Mouse (Mus musculus): ENCODE data around the gene Dgke. TPM values are rescaled to one million over a fixed set of nuclear protein-coding genes. Genes with fewer than 3 reads are reported as not detected.

Gene Dgke
- polyA plus RNA-seq, 1 experiment from 2014 or later = 1.9 TPM

GRCm38 (mm10) chr11:89068649-89069048, 2.0 kb upstream of the Dgke start:
- no peak overlapping the region for H3K4me3 ChIP-seq (ENCODE audit: low read depth, low read length)
- H3K9ac ChIP-seq (ENCODE audit: low read depth, low read length) = no peak overlapping the region
- no peaks in the 10 kb centered on the region; the same call in none of the 2 replicates for H3K4me1 ChIP-seq (replicated peaks; ENCODE audit: control insufficient read depth, insufficient read depth, low read length)
- H3K27ac ChIP-seq (ENCODE audit: low read depth, low read length) = no peak overlapping the region
- no peaks in the 10 kb centered on the region for H3K36me3 ChIP-seq (ENCODE audit: control insufficient read depth, insufficient read depth, low read length)
- H3K9me3 ChIP-seq (ENCODE audit: control insufficient read depth, low read length) = no peaks in the 10 kb centered on the region
- no peaks in the 10 kb centered on the region for H3K27me3 ChIP-seq (replicated peaks; ENCODE audit: control insufficient read depth, insufficient read depth, low read length)
- WGBS = 90% methylated on average over 14 of the region's 14 CpGs
- H3K4me2 ChIP-seq = no peak overlapping the region
- no peak for DNase-seq (ENCODE audit: low spot score)
- no peak for ATAC-seq (replicated peaks; ENCODE audit: low FRiP score)

- H3K9me3 ChIP-seq (ENCODE audit: control insufficient read depth, low read length) = no peaks in the 10 kb centered on the region
- no peak for DNase-seq (ENCODE audit: low spot score)
- H3K4me1 ChIP-seq (replicated peaks; ENCODE audit: control insufficient read depth, insufficient read depth, low read length) = no peaks in the 10 kb centered on the region; the same call in none of the 2 replicates
- H3K36me3 ChIP-seq (ENCODE audit: control insufficient read depth, insufficient read depth, low read length) = no peaks in the 10 kb centered on the region
- no peak overlapping the region for H3K4me3 ChIP-seq (ENCODE audit: low read depth, low read length)
- no peak overlapping the region for H3K9ac ChIP-seq (ENCODE audit: low read depth, low read length)
- no peak overlapping the region for H3K4me2 ChIP-seq
- no peak for ATAC-seq (replicated peaks; ENCODE audit: low FRiP score)
- WGBS = 64% methylated on average over 11 of the region's 11 CpGs
- no peaks in the 10 kb centered on the region for H3K27me3 ChIP-seq (replicated peaks; ENCODE audit: control insufficient read depth, insufficient read depth, low read length)
- no peak overlapping the region for H3K27ac ChIP-seq (ENCODE audit: low read depth, low read length)
Observed at GRCm38 (mm10) chr11:89067871-89068490, 1.3 kb upstream of the Dgke start.

- H3K27ac ChIP-seq (ENCODE audit: low read depth, low read length) = no peak overlapping the region
- no peak for ATAC-seq (replicated peaks; ENCODE audit: low FRiP score)
- no peak for DNase-seq (ENCODE audit: low spot score)
- 70% methylated on average over 6 of the region's 6 CpGs for WGBS
- no peak overlapping the region for H3K4me3 ChIP-seq (ENCODE audit: low read depth, low read length)
- H3K27me3 ChIP-seq (replicated peaks; ENCODE audit: control insufficient read depth, insufficient read depth, low read length) = no peaks in the 10 kb centered on the region
- no peaks in the 10 kb centered on the region; the same call in none of the 2 replicates for H3K4me1 ChIP-seq (replicated peaks; ENCODE audit: control insufficient read depth, insufficient read depth, low read length)
- H3K9ac ChIP-seq (ENCODE audit: low read depth, low read length) = no peak overlapping the region
- no peak overlapping the region for H3K4me2 ChIP-seq
- H3K36me3 ChIP-seq (ENCODE audit: control insufficient read depth, insufficient read depth, low read length) = no peaks in the 10 kb centered on the region
- H3K9me3 ChIP-seq (ENCODE audit: control insufficient read depth, low read length) = no peaks in the 10 kb centered on the region
Observed at GRCm38 (mm10) chr11:89067301-89067822, 712 bp upstream of the Dgke start.

- 74% methylated on average over 6 of the region's 6 CpGs for WGBS
- H3K27ac ChIP-seq (ENCODE audit: low read depth, low read length) = no peak overlapping the region
- H3K27me3 ChIP-seq (replicated peaks; ENCODE audit: control insufficient read depth, insufficient read depth, low read length) = no peaks in the 10 kb centered on the region
- no peaks in the 10 kb centered on the region for H3K9me3 ChIP-seq (ENCODE audit: control insufficient read depth, low read length)
- H3K4me2 ChIP-seq = no peak overlapping the region
- H3K4me3 ChIP-seq (ENCODE audit: low read depth, low read length) = no peak overlapping the region
- H3K36me3 ChIP-seq (ENCODE audit: control insufficient read depth, insufficient read depth, low read length) = no peaks in the 10 kb centered on the region
- no peaks in the 10 kb centered on the region; the same call in none of the 2 replicates for H3K4me1 ChIP-seq (replicated peaks; ENCODE audit: control insufficient read depth, insufficient read depth, low read length)
- no peak for DNase-seq (ENCODE audit: low spot score)
- H3K9ac ChIP-seq (ENCODE audit: low read depth, low read length) = no peak overlapping the region
- ATAC-seq (replicated peaks; ENCODE audit: low FRiP score) = no peak
Observed at GRCm38 (mm10) chr11:89066126-89066525, 524 bp downstream of the Dgke start.

GRCm38 (mm10) chr11:89065297-89065696, 1.4 kb downstream of the Dgke start:
- H3K36me3 ChIP-seq (ENCODE audit: control insufficient read depth, insufficient read depth, low read length) = no peaks in the 10 kb centered on the region
- no peak overlapping the region for H3K27ac ChIP-seq (ENCODE audit: low read depth, low read length)
- H3K4me3 ChIP-seq (ENCODE audit: low read depth, low read length) = no peak overlapping the region
- no peaks in the 10 kb centered on the region for H3K9me3 ChIP-seq (ENCODE audit: control insufficient read depth, low read length)
- no peaks in the 10 kb centered on the region; the same call in none of the 2 replicates for H3K4me1 ChIP-seq (replicated peaks; ENCODE audit: control insufficient read depth, insufficient read depth, low read length)
- no peak for DNase-seq (ENCODE audit: low spot score)
- WGBS = 94% methylated on average over 3 of the region's 3 CpGs
- ATAC-seq (replicated peaks; ENCODE audit: low FRiP score) = no peak
- H3K27me3 ChIP-seq (replicated peaks; ENCODE audit: control insufficient read depth, insufficient read depth, low read length) = no peaks in the 10 kb centered on the region
- no peak overlapping the region for H3K4me2 ChIP-seq
- H3K9ac ChIP-seq (ENCODE audit: low read depth, low read length) = no peak overlapping the region

GRCm38 (mm10) chr11:89064312-89064711, 2.3 kb downstream of the Dgke start:
- Histone ChIP-seq H3K27ac (ENCODE audit: low read depth, low read length) (no peak overlapping the region), H3K4me3 (ENCODE audit: low read depth, low read length) (no peak overlapping the region), H3K27me3 (replicated peaks; ENCODE audit: control insufficient read depth, insufficient read depth, low read length) (no peaks in the 10 kb centered on the region), H3K9ac (ENCODE audit: low read depth, low read length) (no peak overlapping the region), H3K36me3 (ENCODE audit: control insufficient read depth, insufficient read depth, low read length) (no peaks in the 10 kb centered on the region), H3K4me1 (replicated peaks; ENCODE audit: control insufficient read depth, insufficient read depth, low read length) (peaks cover 8% of the 10 kb centered on the region), H3K4me2 (no peak overlapping the region), H3K9me3 (ENCODE audit: control insufficient read depth, low read length) (no peaks in the 10 kb centered on the region)
- DNase-seq (ENCODE audit: low spot score) (no peak), ATAC-seq (replicated peaks; ENCODE audit: low FRiP score) (no peak; the same call in 1 of the 2 replicates)
- WGBS = 56% methylated on average over 6 of the region's 6 CpGs

- Histone ChIP-seq H3K4me2 (no peak overlapping the region), H3K27me3 (replicated peaks; ENCODE audit: control insufficient read depth, insufficient read depth, low read length) (no peaks in the 10 kb centered on the region), H3K9me3 (ENCODE audit: control insufficient read depth, low read length) (no peaks in the 10 kb centered on the region), H3K9ac (ENCODE audit: low read depth, low read length) (no peak overlapping the region), H3K36me3 (ENCODE audit: control insufficient read depth, insufficient read depth, low read length) (no peaks in the 10 kb centered on the region), H3K4me3 (ENCODE audit: low read depth, low read length) (no peak overlapping the region), H3K4me1 (replicated peaks; ENCODE audit: control insufficient read depth, insufficient read depth, low read length) (peaks cover 17% of the 10 kb centered on the region), H3K27ac (ENCODE audit: low read depth, low read length) (no peak overlapping the region)
- 77% methylated on average over 7 of the region's 7 CpGs for WGBS
- ATAC-seq (replicated peaks; ENCODE audit: low FRiP score) = no peak
- no peak for DNase-seq (ENCODE audit: low spot score)
Observed at GRCm38 (mm10) chr11:89061362-89061761, 5.3 kb downstream of the Dgke start.

- H3K4me3 ChIP-seq (ENCODE audit: low read depth, low read length) = peak overlapping the region; percentile 87
Observed at GRCm38 (mm10) chr11:89060423-89061089, 6.1 kb downstream of the Dgke start.

More at GRCm38 (mm10) chr11:89060423-89061089, 6.1 kb downstream of the Dgke start:
- Histone ChIP-seq H3K36me3 (ENCODE audit: control insufficient read depth, insufficient read depth, low read length) (no peaks in the 10 kb centered on the region), H3K27ac (ENCODE audit: low read depth, low read length) (peak overlapping the region; percentile 55), H3K9ac (ENCODE audit: low read depth, low read length) (peak overlapping the region; percentile 85), H3K9me3 (ENCODE audit: control insufficient read depth, low read length) (no peaks in the 10 kb centered on the region), H3K4me2 (peak overlapping the region; percentile 99), H3K27me3 (replicated peaks; ENCODE audit: control insufficient read depth, insufficient read depth, low read length) (no peaks in the 10 kb centered on the region), H3K4me1 (replicated peaks; ENCODE audit: control insufficient read depth, insufficient read depth, low read length) (peaks cover 17% of the 10 kb centered on the region)
- WGBS = under 1% methylated on average over 63 of the region's 63 CpGs
- DNase-seq (ENCODE audit: low spot score) = peak; percentile 91
- ATAC-seq (replicated peaks; ENCODE audit: low FRiP score) = peak; percentile 92

Measured in liver, embryonic 11.5 days (tissue).